Mouse (Mus musculus): Measurements from ENCODE around the gene Hsd17b14.

Hsd17b14 gene

DNA sequence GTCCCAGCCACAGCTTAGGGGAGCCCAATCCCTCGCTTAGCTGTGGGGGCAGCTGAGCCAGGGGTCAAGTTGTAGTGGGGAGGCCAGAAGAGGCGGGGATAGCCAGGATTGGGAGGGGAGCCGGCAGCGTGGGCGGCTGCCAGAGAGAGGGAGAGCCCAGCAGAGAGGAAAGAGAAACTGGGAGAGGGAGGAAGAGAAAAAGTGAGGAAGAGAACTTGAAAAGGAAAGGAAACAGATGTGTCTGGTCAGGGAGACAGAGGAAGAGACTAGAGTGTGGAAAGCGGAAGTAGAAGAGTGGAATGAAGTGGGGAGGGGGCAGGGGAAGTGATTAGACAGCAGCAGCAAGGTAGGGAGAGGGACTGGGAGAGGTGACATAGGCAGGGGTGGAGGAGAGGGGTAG lies 25.2 kb upstream of the Hsd17b14 start:
- no peak for DNase-seq (ENCODE audit: low read depth, low spot score)

DNA sequence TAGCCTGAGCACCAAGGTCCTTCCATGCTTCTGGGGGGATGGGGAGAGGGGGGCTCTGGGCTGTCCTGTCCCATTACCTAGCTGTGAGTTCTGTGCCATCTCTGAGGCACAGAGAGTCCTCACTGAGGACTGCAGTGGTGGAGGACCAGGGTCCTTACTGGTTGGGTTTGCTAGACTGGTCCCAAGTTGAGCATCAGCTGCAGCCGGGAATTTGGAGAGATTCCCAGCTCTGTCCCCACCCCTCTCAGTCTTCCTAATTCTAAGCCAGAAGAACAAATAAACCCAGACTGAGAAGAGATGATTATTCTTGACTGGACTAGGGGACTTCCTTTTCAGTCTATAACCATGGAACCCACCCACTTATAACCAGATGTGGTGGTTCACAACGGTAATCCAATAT lies 24.1 kb upstream of the Hsd17b14 start:
- no peak for DNase-seq (ENCODE audit: low read depth, low spot score)

DNA sequence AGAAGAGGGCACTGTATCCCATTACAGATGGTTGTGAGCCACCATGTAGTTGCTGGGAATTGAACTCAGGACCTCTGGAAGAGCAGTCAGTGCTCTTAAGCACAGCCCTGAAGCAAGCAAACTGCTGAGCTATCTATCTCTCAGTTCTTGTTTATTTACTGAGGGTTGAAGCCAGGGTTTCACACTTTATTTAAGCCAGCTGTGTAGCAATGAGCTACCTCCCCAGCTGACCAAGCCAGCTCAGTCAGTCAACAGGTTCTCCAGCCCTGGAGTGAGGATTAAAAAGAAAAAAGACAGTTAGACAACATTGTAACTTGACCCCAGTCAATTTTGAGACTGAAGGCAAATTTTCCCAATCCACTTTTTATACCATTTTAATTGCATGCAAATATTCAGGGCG lies 19.0 kb upstream of the Hsd17b14 start:
- DNase-seq (ENCODE audit: low read depth, low spot score), result no peak

GRCm38 (mm10) chr7:45537602-45538001 lies 17.1 kb upstream of the Hsd17b14 start:
- no peak for DNase-seq (ENCODE audit: low read depth, low spot score)

DNA sequence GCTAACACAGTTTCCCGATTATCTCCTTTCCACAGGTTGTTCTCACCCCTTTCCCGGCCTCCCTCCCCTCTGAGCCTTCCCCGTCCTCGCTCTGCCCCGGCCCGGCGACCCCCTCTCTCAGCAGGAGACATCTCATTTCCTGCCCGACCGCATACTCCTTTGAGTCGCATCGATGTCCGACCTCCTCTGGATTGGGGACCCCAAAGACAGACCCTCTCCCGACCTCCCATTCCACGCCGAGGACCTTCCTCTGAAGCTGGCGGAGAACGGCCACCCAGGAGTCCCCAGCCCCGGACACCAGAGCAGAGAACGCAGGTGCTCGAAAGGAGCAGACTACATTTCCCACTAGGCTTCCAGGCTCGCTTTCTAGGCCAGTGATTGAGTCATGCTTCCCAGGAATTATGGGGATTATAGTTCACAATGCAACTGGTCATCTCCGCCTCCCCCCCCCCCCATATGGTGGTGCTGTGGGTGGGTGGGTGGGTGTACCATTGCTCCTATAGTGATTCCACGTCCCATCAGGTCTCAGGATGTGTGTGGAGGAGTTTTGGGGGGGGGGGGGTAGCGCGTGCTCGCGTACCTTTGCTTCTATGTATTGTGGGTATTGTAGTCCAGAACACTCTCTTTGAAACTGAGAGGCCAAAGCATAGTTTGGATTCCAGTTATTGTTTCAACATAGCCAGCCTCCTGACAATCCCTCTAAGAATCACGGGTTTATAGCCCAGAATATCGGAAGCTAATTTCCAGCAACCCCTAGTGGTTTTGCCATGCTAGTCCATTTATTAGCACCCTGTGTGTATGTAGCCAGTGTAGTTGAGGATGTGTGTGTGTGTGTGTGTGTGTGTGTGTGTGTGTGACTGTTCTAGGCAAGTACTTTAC lies 16.3 kb upstream of the Hsd17b14 start:
- peak; percentile 92 for DNase-seq (ENCODE audit: low read depth, low spot score)

- DNase-seq (ENCODE audit: low read depth, low spot score), result no peak
Observed at GRCm38 (mm10) chr7:45539095-45539494, 15.6 kb upstream of the Hsd17b14 start.

- DNase-seq (ENCODE audit: low read depth, low spot score), result no peak
Observed at GRCm38 (mm10) chr7:45540213-45540612, 14.5 kb upstream of the Hsd17b14 start.

DNA sequence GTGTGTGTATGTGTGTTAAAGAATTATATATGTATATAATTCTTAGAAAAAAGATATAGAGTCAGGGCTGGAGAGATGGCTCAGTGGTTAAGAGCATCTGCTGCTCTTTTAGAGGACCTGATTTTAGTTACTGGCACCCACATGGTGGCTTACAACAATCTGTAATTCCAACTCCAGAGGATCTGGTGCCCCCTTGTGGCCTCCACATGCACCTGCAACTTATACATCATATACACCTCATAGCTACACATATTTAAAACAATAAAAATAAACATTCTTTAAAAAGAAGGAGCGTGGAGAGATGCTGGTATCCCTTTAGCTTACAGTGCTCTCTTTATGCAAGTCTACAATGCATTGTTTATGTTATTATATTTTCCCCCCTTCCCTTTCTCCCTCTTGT lies 10.2 kb upstream of the Hsd17b14 start:
- DNase-seq (ENCODE audit: low read depth, low spot score), result no peak

GRCm38 (mm10) chr7:45549641-45550436 lies 4.9 kb upstream of the Hsd17b14 start:
- DNase-seq (ENCODE audit: low read depth, low spot score), result no peak

DNA sequence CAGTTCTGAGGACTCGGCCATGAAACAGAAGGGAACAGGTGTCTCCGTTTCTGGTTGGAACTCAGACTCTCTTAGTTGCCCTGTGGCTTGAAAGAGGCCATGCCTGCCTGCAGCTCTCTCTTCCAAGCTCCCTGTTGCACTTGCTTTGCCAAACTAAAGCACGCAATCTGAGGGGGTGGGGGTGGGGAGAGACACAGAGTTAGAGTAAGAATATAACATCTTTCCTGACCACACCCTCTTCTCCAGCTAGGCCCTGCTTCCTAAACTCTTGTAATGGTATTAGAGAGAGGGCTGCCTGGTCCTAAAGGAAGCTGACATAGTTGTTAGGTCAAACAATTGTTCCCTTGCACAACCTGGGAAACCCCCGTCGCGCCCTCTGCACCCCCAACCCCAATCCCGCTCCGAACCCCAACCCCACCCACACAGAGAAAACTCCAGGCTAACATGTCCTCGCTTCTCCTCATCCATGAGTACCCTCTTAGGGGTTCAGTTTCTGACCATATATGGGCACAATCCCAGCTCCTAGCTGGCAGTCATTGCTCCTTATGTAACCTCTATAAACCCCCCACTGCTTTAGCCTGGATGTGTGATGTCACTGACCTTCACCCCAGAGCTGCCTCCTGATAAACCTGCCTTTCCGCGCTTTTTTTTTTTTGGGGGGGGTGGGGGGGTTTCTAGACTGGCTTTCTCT lies 3.7 kb upstream of the Hsd17b14 start:
- no peak for DNase-seq (ENCODE audit: low read depth, low spot score)

DNA sequence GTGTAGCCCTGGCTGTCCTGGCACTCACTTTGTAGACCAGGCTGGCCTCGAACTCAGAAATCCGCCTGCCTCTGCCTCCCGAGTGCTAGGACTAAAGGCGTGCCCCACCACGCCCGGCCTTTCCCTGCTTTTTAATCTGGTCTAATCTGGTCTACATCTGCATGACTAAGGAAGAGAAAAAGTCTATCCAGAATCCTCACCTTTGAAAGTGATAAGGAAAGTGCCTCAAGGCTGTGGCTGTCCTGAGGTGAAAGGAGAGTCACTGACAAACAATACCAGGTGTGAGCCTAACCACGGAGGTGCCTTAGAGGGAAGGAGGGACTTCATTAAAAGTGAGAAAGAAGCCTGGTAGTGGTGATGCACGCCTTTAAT lies 3.2 kb upstream of the Hsd17b14 start:
- no peak for DNase-seq (ENCODE audit: low read depth, low spot score)

- no peak for DNase-seq (ENCODE audit: low read depth, low spot score)
Observed at GRCm38 (mm10) chr7:45553519-45553918, 1.2 kb upstream of the Hsd17b14 start.

GRCm38 (mm10) chr7:45553990-45554389 lies 703 bp upstream of the Hsd17b14 start:
- DNase-seq (ENCODE audit: low read depth, low spot score), result no peak

- peak; percentile 90 for DNase-seq (ENCODE audit: low read depth, low spot score)
Observed at GRCm38 (mm10) chr7:45555787-45556186, 1.1 kb downstream of the Hsd17b14 start.

- DNase-seq (ENCODE audit: low read depth, low spot score), result no peak
Observed at GRCm38 (mm10) chr7:45558907-45559306, 4.2 kb downstream of the Hsd17b14 start.

DNA sequence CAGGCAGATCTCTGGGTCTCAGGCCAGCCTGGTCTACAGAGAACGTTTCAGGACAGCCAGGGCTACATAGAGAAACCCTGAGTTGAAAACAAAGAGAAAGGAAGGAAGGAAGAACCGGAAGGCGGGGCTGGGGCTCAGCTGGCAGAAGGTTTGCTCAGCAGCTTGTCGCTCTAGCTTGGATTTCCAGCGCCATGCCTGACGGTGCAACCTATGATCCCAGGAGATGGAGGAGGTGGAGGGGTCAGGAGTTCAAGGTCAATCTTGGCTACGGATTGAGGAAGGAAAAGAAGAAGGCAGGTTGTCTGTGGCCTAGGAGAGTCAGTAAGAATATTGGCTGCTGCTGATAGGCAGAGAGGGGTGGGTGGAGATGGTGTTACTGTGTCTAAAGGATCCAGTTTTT lies 5.5 kb downstream of the Hsd17b14 start:
- no peak for DNase-seq (ENCODE audit: low read depth, low spot score)

- peak; percentile 86 for DNase-seq (ENCODE audit: low read depth, low spot score)
Observed at GRCm38 (mm10) chr7:45560843-45561623, 6.3 kb downstream of the Hsd17b14 start.

- no peak for DNase-seq (ENCODE audit: low read depth, low spot score)
Observed at GRCm38 (mm10) chr7:45561624-45562520, 7.2 kb downstream of the Hsd17b14 start.

DNA sequence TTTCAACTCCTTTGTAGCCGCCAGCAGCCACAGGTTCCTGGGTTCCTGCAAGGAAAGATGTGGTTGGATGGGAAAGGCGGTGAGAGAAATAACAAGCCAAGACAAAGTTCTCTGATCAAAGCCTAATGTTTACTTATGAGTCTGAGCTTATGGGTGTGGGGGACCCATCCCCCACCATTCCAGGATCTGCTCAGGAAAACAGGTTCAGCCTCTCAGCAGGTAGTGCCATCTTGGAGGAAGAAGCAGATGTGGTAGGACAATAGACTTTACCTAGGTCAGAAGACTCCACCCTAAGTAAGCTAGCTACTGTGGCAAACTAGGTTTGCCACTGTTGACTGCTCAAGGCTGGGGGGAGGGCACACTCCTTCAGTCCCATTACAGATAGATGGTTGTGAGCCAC lies 10.1 kb downstream of the Hsd17b14 start:
- DNase-seq (ENCODE audit: low read depth, low spot score), result no peak

GRCm38 (mm10) chr7:45565446-45565845 lies 10.8 kb downstream of the Hsd17b14 start:
- no peak for DNase-seq (ENCODE audit: low read depth, low spot score)

Measured in brain, adult 2 months (tissue).